Mouse (Mus musculus) heart, embryonic 10.5 days (tissue): Measurements from ENCODE around the gene Hist1h2ad. TPM values are rescaled to one million over a fixed set of nuclear protein-coding genes. Genes with fewer than 3 reads are reported as not detected.
"Not testable (repeated sequence)": the region's sequence is repeated elsewhere in the genome, so short reads cannot be mapped to it uniquely, and the experiment has no call there.

ENCODE experiments used
- DNase-seq: peaks from one replicate; pipeline ENCODE4 v3.0.0-alpha.2; 2017; ENCODE audit warnings: low spot score
- H3K27ac ChIP-seq: fragments of 300-500 bp; sonication (generic); 2 replicates; pipeline ENCODE4 v1.5.1; 2016; ENCODE audit warnings: mild to moderate bottlenecking
- H3K27me3 ChIP-seq: fragments of 300-500 bp; sonication (generic); 2 replicates; pipeline ENCODE4 v1.6.1; 2016; ENCODE audit warnings: mild to moderate bottlenecking; ENCODE audit not compliant: poor library complexity, insufficient read depth, severe bottlenecking
- H3K36me3 ChIP-seq: fragments of 300-500 bp; sonication (generic); 2 replicates; pipeline ENCODE4 v1.6.1; 2016; ENCODE audit warnings: mild to moderate bottlenecking, moderate library complexity
- H3K4me1 ChIP-seq: fragments of 300-500 bp; sonication (generic); 2 replicates; pipeline ENCODE4 v1.6.1; 2016; ENCODE audit warnings: mild to moderate bottlenecking
- H3K4me3 ChIP-seq: fragments of 300-500 bp; sonication (generic); 2 replicates; pipeline ENCODE4 v1.5.1; 2016; ENCODE audit warnings: mild to moderate bottlenecking, moderate library complexity
- H3K9me3 ChIP-seq: fragments of 300-500 bp; sonication (generic); 2 replicates; pipeline ENCODE4 v1.6.1; 2016; ENCODE audit warnings: mild to moderate bottlenecking, moderate library complexity
- WGBS: fragments of 180-500 bp; shearing (Covaris S2); methylation state at CpG from one replicate; pipeline ENCODE4 v1.1.7; 2016; 5-methylcytosine and 5-hydroxymethylcytosine counted together
- microRNA-seq: library from miRNA; unstranded; fragments of <30 nt; microRNA quantifications from one replicate; pipeline ENCODE4, GENCODE M21; 2017
- polyA plus RNA-seq: library from polyadenylated mRNA; unstranded; fragments of >200 nt; fragmentation: Nextera tagmentation; extraction: Ambion mirVana; gene quantifications from 2 replicates; pipeline ENCODE4 v1.2.1, GENCODE M21; 2016

Hist1h2ad gene
- polyA plus RNA-seq, 1 experiment from 2014 or later: 1.1 TPM

GRCm38 (mm10) chr13:23610393-23610792, 36.2 kb downstream of the Hist1h2ad start:
- H3K4me3 ChIP-seq: no peak overlapping the region
- H3K9me3 ChIP-seq: no peaks in the 10 kb centered on the region
- H3K27me3 ChIP-seq: no peaks in the 10 kb centered on the region
- no peak overlapping the region for H3K27ac ChIP-seq
- WGBS: 58% methylated on average over 2 of the region's 2 CpGs
- no peaks in the 10 kb centered on the region for H3K4me1 ChIP-seq
- H3K36me3 ChIP-seq: no peaks in the 10 kb centered on the region
- no peak for DNase-seq

GRCm38 (mm10) chr13:23611638-23612037, 37.5 kb downstream of the Hist1h2ad start:
- Histone ChIP-seq H3K27ac (no peak overlapping the region), H3K36me3 (no peaks in the 10 kb centered on the region)
- 91% methylated on average over 3 of the region's 3 CpGs for WGBS

GRCm38 (mm10) chr13:23620056-23620732, 46.0 kb downstream of the Hist1h2ad start:
- Histone ChIP-seq H3K4me3 (peak overlapping the region; percentile 67), H3K4me1 (0 out of 2 replicates have a peak, but pooled peaks cover 3% of the 10 kb centered on the region), H3K9me3 (no peaks in the 10 kb centered on the region), H3K36me3 (no peaks in the 10 kb centered on the region), H3K27ac (peak overlapping the region; percentile 93), H3K27me3 (no peaks in the 10 kb centered on the region)
- no peak for DNase-seq
- 57% methylated on average over 12 of the region's 12 CpGs for WGBS

More at GRCm38 (mm10) chr13:23611638-23612037, 37.5 kb downstream of the Hist1h2ad start:
- no peaks in the 10 kb centered on the region for H3K9me3 ChIP-seq
- H3K27me3 ChIP-seq: no peaks in the 10 kb centered on the region
- no peak overlapping the region for H3K4me3 ChIP-seq
- H3K4me1 ChIP-seq: no peaks in the 10 kb centered on the region
- no peak for DNase-seq

GRCm38 (mm10) chr13:23620733-23621531, 46.8 kb downstream of the Hist1h2ad start, which contains the start of gene Hist1h2be:
TSS of gene Hist1h2be (minus strand) at chr13:23621124.
- peak; percentile 82 for DNase-seq
- H3K27ac ChIP-seq: peak within 1 kb of the TSS; percentile 93
- no peaks in the 10 kb centered on the region for H3K9me3 ChIP-seq
- H3K4me3 ChIP-seq: peak within 1 kb of the TSS; percentile 67
- 0 out of 2 replicates have a peak, but pooled peaks cover 3% of the 10 kb centered on the region for H3K4me1 ChIP-seq
- H3K36me3 ChIP-seq: no peaks in the 10 kb centered on the region
- 2% methylated on average over 27 of the region's 27 CpGs for WGBS
- no peaks in the 10 kb centered on the region for H3K27me3 ChIP-seq

GRCm38 (mm10) chr13:23621532-23622174, 47.5 kb downstream of the Hist1h2ad start:
- no peaks in the 10 kb centered on the region for H3K36me3 ChIP-seq
- under 1% methylated on average over 18 of the region's 18 CpGs for WGBS
- H3K27me3 ChIP-seq: no peaks in the 10 kb centered on the region
- peak overlapping the region; percentile 67 for H3K4me3 ChIP-seq
- peak; percentile 87 for DNase-seq
- no peaks in the 10 kb centered on the region for H3K9me3 ChIP-seq
- H3K4me1 ChIP-seq: 0 out of 2 replicates have a peak, but pooled peaks cover 3% of the 10 kb centered on the region
- peak overlapping the region; percentile 93 for H3K27ac ChIP-seq

GRCm38 (mm10) chr13:23622175-23622671, 48.0 kb downstream of the Hist1h2ad start, which contains the start of gene Hist1h1e:
TSS of gene Hist1h1e (minus strand) at chr13:23622558.
- under 1% methylated on average over 53 of the region's 53 CpGs for WGBS
- peak within 1 kb of the TSS; percentile 67 for H3K4me3 ChIP-seq

GRCm38 (mm10) chr13:23622861-23623450, 48.8 kb downstream of the Hist1h2ad start:
- DNase-seq: no peak
- Histone ChIP-seq H3K27ac (peak overlapping the region; percentile 93), H3K9me3 (no peaks in the 10 kb centered on the region), H3K4me3 (peak overlapping the region; percentile 67), H3K36me3 (no peaks in the 10 kb centered on the region), H3K27me3 (no peaks in the 10 kb centered on the region), H3K4me1 (0 out of 2 replicates have a peak, but pooled peaks cover 3% of the 10 kb centered on the region)
- WGBS: 26% methylated on average over 7 of the region's 7 CpGs

More at GRCm38 (mm10) chr13:23622175-23622671, 48.0 kb downstream of the Hist1h2ad start, which contains the start of gene Hist1h1e:
- not testable (repeated sequence) for H3K4me1 ChIP-seq, H3K27me3 ChIP-seq, H3K36me3 ChIP-seq, H3K9me3 ChIP-seq
- DNase-seq: peak; percentile 96
- peak within 1 kb of the TSS; percentile 93 for H3K27ac ChIP-seq

Small RNA genes lying within 50 kb of the gene (microRNA-seq; reads per million reads assigned to microRNA genes)
- gene Gm44297: not detected
- not detected for gene Gm44359
- not detected for gene Gm44394

Other genes starting within 250 kb of the Hist1h2ad start
- gene Zfp322a, start 205.2 kb upstream of the Hist1h2ad start, polyA plus RNA-seq: 39.0 and 42.2 TPM in 2 replicates
- 10.1 and 13.0 TPM in 2 replicates for gene Abt1, start 150.5 kb upstream of the Hist1h2ad start, polyA plus RNA-seq
- gene Btn1a1, start 108.5 kb upstream of the Hist1h2ad start, polyA plus RNA-seq: 0.04 and 0.96 TPM in 2 replicates
- gene Btn2a2, start 85.5 kb upstream of the Hist1h2ad start, polyA plus RNA-seq: 0.30 and 0.75 TPM in 2 replicates
- 2.5 and 2.8 TPM in 2 replicates for gene Hist1h4h, start 43.3 kb upstream of the Hist1h2ad start, polyA plus RNA-seq
- 1.7 and 4.9 TPM in 2 replicates for gene Hist1h2af, start 40.5 kb upstream of the Hist1h2ad start, polyA plus RNA-seq
- gene Hist1h3g, start 39.0 kb upstream of the Hist1h2ad start, polyA plus RNA-seq: 3.2 and 3.5 TPM in 2 replicates
- 0.22 and 0.73 TPM in 2 replicates for gene Hist1h2bh, start 31.0 kb upstream of the Hist1h2ad start, polyA plus RNA-seq
- 0.31 and 0.99 TPM in 2 replicates for gene Hist1h3f, start 30.3 kb upstream of the Hist1h2ad start, polyA plus RNA-seq
- gene Hist1h4f, start 22.7 kb upstream of the Hist1h2ad start, polyA plus RNA-seq: 0.51 TPM in 1 of 2 replicates, not detected in the other
- gene Hist1h1d, start 21.1 kb upstream of the Hist1h2ad start, polyA plus RNA-seq: 0.17 and 0.36 TPM in 2 replicates
- gene Hist1h3e, start 12.0 kb upstream of the Hist1h2ad start, polyA plus RNA-seq: 3.0 and 3.5 TPM in 2 replicates
- gene Hist1h2ae, start 3.2 kb upstream of the Hist1h2ad start, polyA plus RNA-seq: 39.9 and 49.4 TPM in 2 replicates
- gene Hist1h2bg, start 3.0 kb upstream of the Hist1h2ad start, polyA plus RNA-seq: 2.8 and 4.8 TPM in 2 replicates
- 1.1 and 1.8 TPM in 2 replicates for gene Hist1h2bf, start 185 bp upstream of the Hist1h2ad start, polyA plus RNA-seq
- gene Hist1h3d, start 1.4 kb downstream of the Hist1h2ad start, polyA plus RNA-seq: 1.4 and 5.3 TPM in 2 replicates
- gene Hist1h4d, start 7.2 kb downstream of the Hist1h2ad start, polyA plus RNA-seq: 41.9 and 60.3 TPM in 2 replicates
- 1.2 and 1.9 TPM in 2 replicates for gene Hist1h2be, start 46.7 kb downstream of the Hist1h2ad start, polyA plus RNA-seq
- 9.5 and 11.1 TPM in 2 replicates for gene Hist1h1e, start 48.2 kb downstream of the Hist1h2ad start, polyA plus RNA-seq
- gene Hist1h2ac, start 109.6 kb downstream of the Hist1h2ad start, polyA plus RNA-seq: 0.63 and 0.84 TPM in 2 replicates
- 24.3 and 29.4 TPM in 2 replicates for gene Hist1h2bc, start 109.8 kb downstream of the Hist1h2ad start, polyA plus RNA-seq
- 0.24 TPM in 1 of 2 replicates, not detected in the other for gene Hist1h1t, start 121.4 kb downstream of the Hist1h2ad start, polyA plus RNA-seq
- 3.2 and 3.3 TPM in 2 replicates for gene Hist1h4c, start 124.1 kb downstream of the Hist1h2ad start, polyA plus RNA-seq
- gene Hfe, start 136.5 kb downstream of the Hist1h2ad start, polyA plus RNA-seq: 5.2 and 8.3 TPM in 2 replicates
- gene Hist1h1c, start 164.4 kb downstream of the Hist1h2ad start, polyA plus RNA-seq: 17.2 TPM in 2 replicates
- gene Hist1h3c, start 171.2 kb downstream of the Hist1h2ad start, polyA plus RNA-seq: 4.2 and 4.4 TPM in 2 replicates
- gene Hist1h2bb, start 172.4 kb downstream of the Hist1h2ad start, polyA plus RNA-seq: 1.4 and 2.9 TPM in 2 replicates
- gene Hist1h2ab, start 176.7 kb downstream of the Hist1h2ad start, polyA plus RNA-seq: 16.1 and 23.3 TPM in 2 replicates
- gene Hist1h3b, start 177.9 kb downstream of the Hist1h2ad start, polyA plus RNA-seq: 2.6 and 3.2 TPM in 2 replicates
- gene Hist1h4b, start 182.6 kb downstream of the Hist1h2ad start, polyA plus RNA-seq: 3.4 and 4.4 TPM in 2 replicates
- gene Hist1h4a, start 186.8 kb downstream of the Hist1h2ad start, polyA plus RNA-seq: 0.28 TPM in 1 of 2 replicates, not detected in the other
- gene Hist1h3a, start 188.0 kb downstream of the Hist1h2ad start, polyA plus RNA-seq: 2.0 and 3.2 TPM in 2 replicates
- 1.2 and 1.4 TPM in 2 replicates for gene Hist1h1a, start 189.3 kb downstream of the Hist1h2ad start, polyA plus RNA-seq
- 0.14 TPM in 1 of 2 replicates, not detected in the other for gene Trim38, start 195.5 kb downstream of the Hist1h2ad start, polyA plus RNA-seq
- gene Slc17a2, start 232.6 kb downstream of the Hist1h2ad start, polyA plus RNA-seq: 0.09 TPM in 1 of 2 replicates, not detected in the other